ENCODE assay signal across 9 mouse cellular contexts in genomic region chr5:29893829-29894228, GRCm38 (mm10).
A peak's percentile ranks its signal among the peaks of the same experiment; 100 is the strongest.
DNase-seq lines count a peak whose midpoint lies in the region; ATAC-seq and TF ChIP-seq lines count a peak whose summit lies in the region.
"Had no signal": no experiment of that assay in that cellular context is flagged by ENCODE, and none has a peak within 500 bp of the region (broad histone marks: within the 10 kb centered on the region; RNA-seq: fewer than 3 reads in every experiment).

No protein-coding gene starts in this region.

- TF ChIP-seq CTCF in heart, adult 2 months (IDR thresholded peaks at IDR 0.05) = no peak
- no peak for TF ChIP-seq CTCF in heart, postnatal 0 days (IDR thresholded peaks at IDR 0.05; ENCODE audit: low read depth)
- TF ChIP-seq CTCF in liver, embryonic 14.5 days (IDR thresholded peaks at IDR 0.05; ENCODE audit: low read depth) = no peak

- WGBS in heart, adult 2 months = 11% methylated on average over 5 of the region's 5 CpGs
- 8% methylated on average over 5 of the region's 5 CpGs for WGBS in heart, embryonic 11.5 days (ENCODE audit: insufficient replicate concordance)
- WGBS in heart, postnatal 0 days = 7% methylated on average over 5 of the region's 5 CpGs
- WGBS in liver, embryonic 14.5 days (ENCODE audit: insufficient replicate concordance) = 6% methylated on average over 5 of the region's 5 CpGs

- peak overlapping the region; percentile 34; the same call in 1 of the 2 replicates for H3K27ac ChIP-seq in heart, adult 2 months
- H3K27ac ChIP-seq in heart, embryonic 11.5 days (ENCODE audit: low read depth, low read length) = no peak overlapping the region
- H3K27ac ChIP-seq in heart, postnatal 0 days (ENCODE audit: low read depth) = peak overlapping the region; percentile 39; the same call in 1 of the 2 replicates
- H3K27ac ChIP-seq in liver, embryonic 14.5 days = no peak overlapping the region

- intact Hi-C loops in heart, adult 2 months (cut with DNase I) = no loop called here

- no peaks in the 10 kb centered on the region for H3K79me2 ChIP-seq in heart, adult 2 months (replicated peaks; ENCODE audit: control insufficient read depth, insufficient read depth, low read length)

- H3K36me3 ChIP-seq in heart, adult 2 months (ENCODE audit: control insufficient read depth, insufficient read depth, low read length) = no peaks in the 10 kb centered on the region; the same call in 1 of the 2 replicates
- H3K36me3 ChIP-seq in heart, embryonic 11.5 days (ENCODE audit: control insufficient read depth, insufficient read depth, low read length) = no peaks in the 10 kb centered on the region
- no peaks in the 10 kb centered on the region for H3K36me3 ChIP-seq in heart, postnatal 0 days (replicated peaks; ENCODE audit: control insufficient read depth, insufficient read depth, low read length)
- no peaks in the 10 kb centered on the region for H3K36me3 ChIP-seq in liver, embryonic 14.5 days (replicated peaks; ENCODE audit: control insufficient read depth, insufficient read depth, low read depth)

- H3K4me2 ChIP-seq in heart, embryonic 11.5 days = no peak overlapping the region
- no peak overlapping the region for H3K4me2 ChIP-seq in heart, postnatal 0 days (ENCODE audit: low read depth, low read length)
- H3K4me2 ChIP-seq in liver, embryonic 14.5 days (ENCODE audit: low read depth) = peak overlapping the region; percentile 24; the same call in 1 of the 2 replicates

- no peak for ATAC-seq in heart, embryonic 11.5 days (replicated peaks; ENCODE audit: insufficient number of reproducible peaks, low FRiP score, low TSS enrichment)
- no peak for ATAC-seq in heart, postnatal 0 days (ENCODE audit: insufficient read depth, low read depth)
- ATAC-seq in liver, embryonic 14.5 days (ENCODE audit: insufficient read depth) = peak; percentile 70

- no peaks in the 10 kb centered on the region for H3K27me3 ChIP-seq in heart, adult 2 months (ENCODE audit: control insufficient read depth, insufficient read depth, low read length)
- H3K27me3 ChIP-seq in heart, embryonic 11.5 days (ENCODE audit: control insufficient read depth, insufficient read depth, low read length) = no peaks in the 10 kb centered on the region
- no peaks in the 10 kb centered on the region for H3K27me3 ChIP-seq in heart, postnatal 0 days (ENCODE audit: control insufficient read depth, insufficient read depth, low read length)
- no peaks in the 10 kb centered on the region for H3K27me3 ChIP-seq in liver, embryonic 14.5 days (ENCODE audit: control insufficient read depth, insufficient read depth, low read length)

- no peak overlapping the region for H3K9ac ChIP-seq in heart, adult 2 months (ENCODE audit: low read depth, low read length)
- H3K9ac ChIP-seq in heart, embryonic 11.5 days (ENCODE audit: low read depth, low read length) = no peak overlapping the region
- no peak overlapping the region for H3K9ac ChIP-seq in heart, postnatal 0 days (replicated peaks; ENCODE audit: low read depth, low read length)
- no peak overlapping the region for H3K9ac ChIP-seq in liver, embryonic 14.5 days (replicated peaks)

- peak; percentile 17 to 23 for DNase-seq in heart, adult 2 months
- peak; percentile 95 for DNase-seq in MEL-GATA-1-ER (ENCODE audit: extremely low read depth, low read depth)
- peak; percentile 27 for DNase-seq in heart, postnatal 0 days (ENCODE audit: low spot score)
- peak; percentile 41 to 50 (median 42) for DNase-seq in liver, embryonic 14.5 days (ENCODE audit: low read depth in 3 of 3, low spot score in 3 of 3)
- DNase-seq in right cerebral cortex, postnatal 25 days = no peak
- no peak for DNase-seq in lung, postnatal 14 days
- no peak for DNase-seq in left cerebral cortex, adult 11 months (ENCODE audit: low spot score)
- DNase-seq: thymus, postnatal 25 days had no signal

- no peak for TF ChIP-seq EP300 in heart, adult 2 months (IDR thresholded peaks at IDR 0.05; ENCODE audit: insufficient read depth, low read depth, low read length)
- TF ChIP-seq EP300 in heart, postnatal 0 days (IDR thresholded peaks at IDR 0.05; ENCODE audit: low read depth) = no peak
- peak; percentile 48 for TF ChIP-seq EP300 in liver, embryonic 14.5 days (IDR thresholded peaks at IDR 0.05; ENCODE audit: low read depth)

- H3K9me3 ChIP-seq in heart, embryonic 11.5 days (replicated peaks; ENCODE audit: control insufficient read depth, low read length) = no peaks in the 10 kb centered on the region
- H3K9me3 ChIP-seq in heart, postnatal 0 days (replicated peaks; ENCODE audit: control insufficient read depth, low read length) = no peaks in the 10 kb centered on the region
- no peaks in the 10 kb centered on the region for H3K9me3 ChIP-seq in liver, embryonic 14.5 days (ENCODE audit: control insufficient read depth, low read length)

- H3K4me1 ChIP-seq in heart, adult 2 months (ENCODE audit: control insufficient read depth, insufficient read depth, low read length) = peaks cover 12% of the 10 kb centered on the region
- H3K4me1 ChIP-seq in heart, embryonic 11.5 days (ENCODE audit: control insufficient read depth, insufficient read depth, low read length) = peaks cover 13% of the 10 kb centered on the region
- H3K4me1 ChIP-seq in heart, postnatal 0 days (ENCODE audit: control insufficient read depth, insufficient read depth) = peaks cover 14% of the 10 kb centered on the region; the same call in 1 of the 2 replicates
- H3K4me1 ChIP-seq in liver, embryonic 14.5 days (replicated peaks; ENCODE audit: control insufficient read depth in 2 of 2, insufficient read depth in 2 of 2, low read length in 1 of 2) = peaks cover 5 to 16% of the 10 kb centered on the region in 2 experiments

- no peak overlapping the region for H3K4me3 ChIP-seq in heart, adult 2 months
- H3K4me3 ChIP-seq in heart, embryonic 11.5 days (ENCODE audit: low read depth, low read length) = no peak overlapping the region
- H3K4me3 ChIP-seq in heart, postnatal 0 days (ENCODE audit: low read depth, low read length) = no peak overlapping the region
- H3K4me3 ChIP-seq in liver, embryonic 14.5 days (ENCODE audit: insufficient read depth in 1 of 2, low read depth in 2 of 2, low read length in 2 of 2) = no peak overlapping the region

- TF ChIP-seq POLR2A in heart, adult 2 months (IDR thresholded peaks at IDR 0.05; ENCODE audit: insufficient read depth, low read depth, low read length) = no peak

Comparison
In these comparisons a context has a peak if more than half of its experiments do, and no peak if none do; other contexts are left out.
1. H3K27ac ChIP-seq: peak in heart, adult 2 months (single experiment) and heart, postnatal 0 days (single experiment); none in heart, embryonic 11.5 days (single experiment) and liver, embryonic 14.5 days (single experiment).
2. DNase-seq: peak in heart, adult 2 months (2 of 2), MEL-GATA-1-ER (single experiment), heart, postnatal 0 days (single experiment) and liver, embryonic 14.5 days (3 of 3); none in right cerebral cortex, postnatal 25 days (single experiment), lung, postnatal 14 days (single experiment) and left cerebral cortex, adult 11 months (single experiment).